Mouse (Mus musculus): ENCODE measurements at regions not wholly inside any gene's neighbourhood (a gene's known extent, or its start where the extent isn't known, plus 50 kb on each side); places are given as distances from the start of the nearest gene placed in this dataset.

DNA sequence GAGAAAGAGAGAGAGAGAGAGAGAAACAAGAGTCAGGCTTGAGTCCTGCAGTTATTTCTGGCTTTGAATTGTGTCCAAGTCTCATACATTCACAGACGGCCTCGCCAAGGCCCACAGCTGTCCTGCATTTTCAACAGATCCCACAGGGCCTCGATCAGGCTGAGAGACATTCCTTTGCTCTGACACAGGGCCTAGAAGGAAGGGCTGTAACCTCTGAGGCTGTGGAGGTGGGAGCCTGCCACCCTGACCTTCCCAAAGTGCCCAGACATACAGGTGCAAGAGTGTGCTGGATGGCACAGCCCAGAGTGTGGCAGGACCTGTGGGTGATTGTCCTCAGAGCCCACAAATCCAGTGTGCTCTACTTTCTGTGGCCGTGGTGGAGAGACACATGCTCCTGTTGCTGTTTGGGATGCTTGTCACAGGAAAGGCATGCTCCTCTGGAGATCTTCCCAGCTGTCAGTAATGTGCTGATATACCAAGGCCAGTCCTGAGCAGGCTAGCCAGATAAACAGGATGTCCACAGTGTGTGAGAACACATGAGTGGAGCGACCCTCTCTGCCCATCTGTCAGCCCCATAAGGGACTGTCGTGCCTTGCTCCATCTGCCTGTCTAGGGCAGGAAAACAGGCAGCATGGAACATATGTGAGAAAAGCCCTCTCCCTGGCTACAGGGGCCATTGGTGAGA lies 151.2 kb upstream of the Gm5148 start:
- no peak for DNase-seq (ENCODE audit: low spot score)

- no peak for DNase-seq (ENCODE audit: low spot score)
These were observed 150.6 kb upstream of the Gm5148 start for GRCm38 (mm10) chr3:37874864-37875263.

DNA sequence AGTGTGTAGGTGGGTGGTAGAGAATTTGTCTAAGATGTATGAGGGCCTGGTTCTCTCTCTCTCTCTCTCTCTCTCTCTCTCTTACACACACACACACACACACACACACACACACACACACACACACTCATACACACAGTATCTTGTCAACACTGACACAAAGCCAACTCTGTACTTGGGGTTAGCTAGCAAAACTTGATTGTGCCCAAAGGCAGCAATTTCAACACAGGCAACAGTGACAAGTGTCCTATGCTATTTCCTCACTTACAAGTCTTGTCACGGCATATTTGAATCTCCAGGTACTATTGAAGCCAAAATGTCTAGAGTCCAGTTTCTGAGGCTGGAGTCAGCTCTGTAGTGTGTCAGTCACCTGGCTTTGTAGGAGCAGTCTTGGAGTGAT lies 150.1 kb upstream of the Gm5148 start:
- DNase-seq (ENCODE audit: low spot score), result no peak

GRCm38 (mm10) chr3:37872329-37872728 lies 148.0 kb upstream of the Gm5148 start:
- no peak for DNase-seq (ENCODE audit: low spot score)

DNA sequence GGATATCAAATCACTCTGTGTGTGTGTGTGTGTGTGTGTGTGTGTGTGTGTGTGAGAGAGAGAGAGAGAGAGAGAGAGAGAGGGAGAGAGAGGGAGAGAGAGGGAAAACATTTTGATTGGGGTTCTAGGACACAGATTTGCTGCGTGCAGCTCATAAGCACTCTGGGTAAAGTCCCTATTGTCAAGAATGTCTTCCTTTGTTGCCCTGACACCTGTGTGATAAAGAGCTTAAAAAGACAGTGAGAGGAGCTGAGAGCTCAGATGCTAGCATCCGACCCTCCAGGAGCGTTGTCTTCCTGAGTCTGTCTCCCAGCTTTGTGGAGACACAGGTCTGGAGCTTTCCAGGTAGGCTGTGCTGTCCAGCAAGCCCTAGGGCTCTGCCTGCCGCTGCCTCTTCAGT lies 146.8 kb upstream of the Gm5148 start:
- no peak for DNase-seq (ENCODE audit: low spot score)

- no peak for DNase-seq (ENCODE audit: low spot score)
These were observed 144.2 kb upstream of the Gm5148 start for GRCm38 (mm10) chr3:37868454-37868853.

GRCm38 (mm10) chr3:37862756-37863155 lies 138.5 kb upstream of the Gm5148 start:
- DNase-seq (ENCODE audit: low spot score), result no peak

GRCm38 (mm10) chr3:37860715-37861461 lies 136.6 kb upstream of the Gm5148 start:
- DNase-seq (ENCODE audit: low spot score), result no peak

GRCm38 (mm10) chr3:37860034-37860714 lies 135.9 kb upstream of the Gm5148 start:
- DNase-seq (ENCODE audit: low spot score), result no peak

GRCm38 (mm10) chr3:37858624-37859302 lies 134.5 kb upstream of the Gm5148 start:
- DNase-seq (ENCODE audit: low spot score), result no peak

DNA sequence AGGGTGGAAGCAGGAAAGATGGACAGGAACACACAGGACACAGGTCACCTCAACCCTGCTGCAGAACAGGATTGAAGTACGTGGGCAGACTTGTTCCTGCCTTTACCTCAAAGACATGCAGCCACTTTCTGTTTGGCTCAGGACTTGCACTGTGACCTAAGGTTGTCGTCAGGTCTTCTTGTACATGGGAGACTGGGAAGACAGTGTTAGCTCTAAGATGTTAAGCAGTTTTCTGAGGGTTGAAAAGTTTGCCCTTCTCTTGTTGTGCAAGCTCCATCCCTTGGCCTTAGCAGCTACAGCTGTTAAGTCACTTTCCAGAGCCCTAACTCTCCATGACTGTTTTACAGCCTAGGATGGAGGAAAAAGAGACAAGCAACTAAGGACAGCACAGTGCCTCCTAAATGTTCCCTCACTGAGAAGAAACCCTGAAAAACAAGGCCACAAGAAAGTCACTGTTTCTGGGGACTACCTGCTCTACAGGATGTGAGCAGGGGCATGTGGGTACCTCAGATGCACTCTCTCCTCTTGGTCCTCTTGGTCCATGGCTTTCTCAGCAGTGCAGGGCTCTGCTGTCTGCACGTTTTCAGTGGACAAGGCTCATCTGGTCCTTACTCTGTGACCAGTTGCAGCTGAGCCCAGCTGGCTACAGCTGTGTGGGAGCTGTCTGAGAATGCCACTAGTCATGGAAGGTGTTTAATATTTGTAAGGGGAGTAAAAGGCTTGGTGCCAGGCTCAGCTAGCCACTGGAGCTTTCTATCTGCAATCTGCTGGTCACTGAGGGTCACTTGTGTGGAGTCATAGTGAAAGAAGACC lies 122.1 kb upstream of the Gm5148 start:
- no peak for DNase-seq (ENCODE audit: low spot score)

DNA sequence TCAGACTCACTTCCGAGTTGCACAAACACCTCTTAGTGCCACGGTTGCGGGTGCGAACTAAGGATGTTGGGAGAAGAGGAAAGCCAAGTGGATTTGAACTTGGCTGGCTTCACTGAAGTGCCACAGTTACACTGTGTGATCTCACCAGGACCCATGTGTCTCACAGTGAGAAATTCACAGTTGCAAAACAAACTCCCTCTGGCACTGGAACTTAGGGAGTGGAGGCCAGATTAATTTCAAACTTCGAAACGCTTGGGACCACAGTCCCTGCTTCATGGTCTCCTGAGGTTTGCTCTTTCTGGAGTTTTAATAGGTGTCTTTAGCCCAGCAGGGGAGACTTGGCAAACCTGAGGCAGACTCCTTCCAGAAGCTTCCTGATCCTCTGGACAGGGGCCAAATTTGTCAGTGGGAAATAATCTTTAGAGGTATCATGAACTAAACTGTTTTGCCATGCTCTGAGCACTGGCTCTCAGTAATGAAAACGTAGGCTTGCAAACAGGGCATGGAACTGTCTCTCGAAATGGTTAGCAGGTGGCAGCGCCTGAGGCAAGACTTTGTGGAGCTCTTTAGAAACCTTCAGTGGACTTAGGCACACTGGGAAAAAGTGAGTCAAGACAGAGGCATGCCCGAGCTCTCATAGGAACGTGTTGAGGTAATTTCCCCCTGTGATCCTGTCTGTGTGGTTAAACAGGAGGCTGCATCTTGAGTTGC lies 121.2 kb upstream of the Gm5148 start:
- DNase-seq (ENCODE audit: low spot score), result no peak

GRCm38 (mm10) chr3:37844731-37845312 lies 120.5 kb upstream of the Gm5148 start:
- no peak for DNase-seq (ENCODE audit: low spot score)

DNA sequence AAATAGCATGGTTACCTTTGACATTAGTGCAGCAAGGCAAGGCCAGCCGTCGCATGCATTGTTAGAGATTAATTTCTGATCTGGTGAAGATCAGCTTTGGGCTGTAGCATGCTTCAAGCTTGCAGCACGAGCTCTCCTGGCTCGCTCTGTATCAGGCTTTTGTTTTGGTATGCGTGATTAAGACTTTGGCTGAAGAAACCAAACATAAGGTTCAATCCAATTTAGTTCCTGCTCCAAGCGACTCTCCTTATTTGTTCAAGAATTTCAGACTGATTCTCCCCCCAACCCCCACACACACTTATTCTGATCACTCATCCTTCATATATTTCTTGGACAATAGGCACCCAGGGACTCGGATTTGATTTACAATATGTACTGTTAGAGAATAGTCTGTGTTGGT lies 118.0 kb upstream of the Gm5148 start:
- DNase-seq (ENCODE audit: low spot score), result no peak

GRCm38 (mm10) chr3:37838896-37839295 lies 114.6 kb upstream of the Gm5148 start:
- DNase-seq (ENCODE audit: low spot score), result no peak

DNA sequence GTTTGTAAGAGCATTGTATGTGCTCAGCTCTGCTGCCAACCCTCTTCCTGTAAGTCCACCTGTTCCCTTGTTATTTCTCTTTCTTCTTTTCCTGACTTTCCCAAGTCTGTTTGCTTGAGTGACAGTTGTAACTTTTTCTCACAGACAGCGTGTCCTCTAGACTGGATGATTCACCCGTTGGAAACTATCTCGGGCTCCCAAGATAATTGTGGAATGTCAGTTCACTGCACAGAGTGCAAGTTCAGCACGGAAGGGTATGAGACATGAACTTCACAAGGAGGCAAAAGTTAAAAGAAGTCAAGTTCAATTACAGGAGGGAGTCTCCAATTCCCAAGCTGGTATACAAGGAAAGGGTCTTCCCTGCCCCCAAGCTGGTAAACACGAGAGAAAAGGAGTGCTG lies 112.5 kb upstream of the Gm5148 start:
- DNase-seq (ENCODE audit: low spot score), result no peak

DNA sequence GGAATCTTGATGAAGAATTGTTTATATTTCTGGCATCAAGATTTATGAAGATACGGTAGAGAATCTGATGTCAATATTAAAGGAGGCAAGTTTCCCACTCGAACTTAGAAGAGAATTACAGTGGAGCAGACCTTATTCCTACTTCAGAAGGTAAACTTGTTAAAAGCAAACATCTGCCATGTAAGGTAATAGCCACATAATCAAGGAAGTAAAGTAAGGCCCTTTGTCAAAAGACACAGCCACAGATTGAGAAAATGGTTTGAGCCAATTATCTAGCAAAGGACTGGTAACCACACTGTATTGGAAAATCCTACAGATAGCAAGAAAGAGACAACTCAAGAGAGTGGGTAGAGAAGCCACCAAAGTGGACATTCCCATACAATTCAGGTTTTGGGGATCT lies 111.4 kb upstream of the Gm5148 start:
- no peak for DNase-seq (ENCODE audit: low spot score)

GRCm38 (mm10) chr3:37835135-37835534 lies 110.8 kb upstream of the Gm5148 start:
- no peak for DNase-seq (ENCODE audit: low spot score)

GRCm38 (mm10) chr3:37834626-37835025 lies 110.3 kb upstream of the Gm5148 start:
- no peak for DNase-seq (ENCODE audit: low spot score)

DNA sequence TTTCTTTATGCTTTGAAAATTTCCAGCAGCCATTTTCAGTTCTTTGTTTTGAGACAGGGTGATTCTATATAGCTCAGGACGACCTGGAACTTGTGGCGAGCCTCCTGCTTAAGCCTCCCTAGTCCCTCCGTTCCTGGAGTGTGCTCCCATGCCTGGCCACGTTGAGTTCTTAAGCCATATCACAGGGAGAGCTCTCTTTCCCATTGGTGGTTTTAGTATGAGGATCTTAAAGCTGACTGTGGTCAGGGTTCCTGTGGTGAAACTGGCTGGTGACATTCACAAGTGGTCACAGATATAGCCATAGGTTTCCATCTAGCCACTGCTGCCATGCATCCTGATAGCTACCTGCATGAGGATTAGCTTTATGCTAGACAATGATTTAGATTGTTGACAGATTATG lies 109.1 kb upstream of the Gm5148 start:
- no peak for DNase-seq (ENCODE audit: low spot score)

DNA sequence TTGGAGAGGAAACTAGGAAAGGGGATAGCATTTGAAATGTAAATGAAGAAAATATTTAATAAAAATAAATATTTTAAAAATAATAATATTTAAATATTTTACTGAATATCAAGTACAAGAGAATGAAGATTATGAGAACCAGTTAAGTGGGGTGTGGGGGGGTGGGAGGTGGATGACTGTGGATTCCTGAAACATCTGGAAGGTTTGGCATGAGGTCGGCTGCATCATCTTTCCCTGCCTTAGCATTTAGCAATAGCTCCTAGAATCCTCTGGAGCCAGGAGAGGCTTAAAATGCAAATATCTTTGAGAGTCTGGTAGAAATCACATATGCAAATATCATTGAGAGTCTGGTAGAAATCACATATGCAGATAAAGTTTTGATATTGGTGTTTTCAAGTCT lies 103.3 kb upstream of the Gm5148 start:
- DNase-seq (ENCODE audit: low spot score), result no peak
